Mouse (Mus musculus): ENCODE data around the gene Atp4a. TPM values are rescaled to one million over a fixed set of nuclear protein-coding genes. Genes with fewer than 3 reads are reported as not detected.

The Atp4a gene
- polyA plus RNA-seq, 1 experiment from 2014 or later, result 1.7 TPM

- no peak within 1 kb of the TSS for H3K4me3 ChIP-seq (ENCODE audit: low read depth, low read length)
- no peak within 1 kb of the TSS for H3K4me2 ChIP-seq (ENCODE audit: low read depth, low read length, severe bottlenecking)
- H3K27ac ChIP-seq (ENCODE audit: low read depth, low read length), result no peak within 1 kb of the TSS
- H3K27me3 ChIP-seq (ENCODE audit: control insufficient read depth, insufficient read depth, low read length), result no peaks in the 10 kb centered on the region
- WGBS, result 44% methylated on average over 5 of the region's 5 CpGs
- no peaks in the 10 kb centered on the region for H3K36me3 ChIP-seq (ENCODE audit: control insufficient read depth, insufficient read depth, low read length)
- ATAC-seq (replicated peaks; ENCODE audit: low FRiP score) (no peak), DNase-seq (ENCODE audit: low spot score) (no peak)
- no peak within 1 kb of the TSS for H3K9ac ChIP-seq (ENCODE audit: low read length)
- H3K4me1 ChIP-seq (replicated peaks; ENCODE audit: control insufficient read depth, insufficient read depth, low read length), result no peaks in the 10 kb centered on the region
- no peaks in the 10 kb centered on the region for H3K9me3 ChIP-seq (ENCODE audit: control insufficient read depth, low read length)
Measured at GRCm38 (mm10) chr7:30763456-30763855, 51.4 kb downstream of the Atp4a start, which contains the start of gene Dmkn. Gene Dmkn (plus strand): TSS chr7:30763756.

- 44% methylated on average over 11 of the region's 11 CpGs for WGBS
- Histone ChIP-seq H3K27me3 (ENCODE audit: control insufficient read depth, insufficient read depth, low read length) (no peaks in the 10 kb centered on the region), H3K4me1 (replicated peaks; ENCODE audit: control insufficient read depth, insufficient read depth, low read length) (no peaks in the 10 kb centered on the region), H3K4me3 (ENCODE audit: low read depth, low read length) (no peak overlapping the region), H3K36me3 (ENCODE audit: control insufficient read depth, insufficient read depth, low read length) (no peaks in the 10 kb centered on the region), H3K9ac (ENCODE audit: low read length) (no peak overlapping the region), H3K27ac (ENCODE audit: low read depth, low read length) (no peak overlapping the region), H3K9me3 (ENCODE audit: control insufficient read depth, low read length) (no peaks in the 10 kb centered on the region), H3K4me2 (ENCODE audit: low read depth, low read length, severe bottlenecking) (no peak overlapping the region)
- ATAC-seq (replicated peaks; ENCODE audit: low FRiP score) (no peak), DNase-seq (ENCODE audit: low spot score) (peak; percentile 58)
Measured at GRCm38 (mm10) chr7:30765173-30765572, 53.2 kb downstream of the Atp4a start.

- Histone ChIP-seq H3K36me3 (ENCODE audit: control insufficient read depth, insufficient read depth, low read length) (no peaks in the 10 kb centered on the region), H3K9me3 (ENCODE audit: control insufficient read depth, low read length) (no peaks in the 10 kb centered on the region), H3K4me1 (replicated peaks; ENCODE audit: control insufficient read depth, insufficient read depth, low read length) (no peaks in the 10 kb centered on the region), H3K4me3 (ENCODE audit: low read depth, low read length) (no peak overlapping the region), H3K27ac (ENCODE audit: low read depth, low read length) (no peak overlapping the region), H3K27me3 (ENCODE audit: control insufficient read depth, insufficient read depth, low read length) (no peaks in the 10 kb centered on the region), H3K9ac (ENCODE audit: low read length) (no peak overlapping the region), H3K4me2 (ENCODE audit: low read depth, low read length, severe bottlenecking) (no peak overlapping the region)
- 94% methylated on average over 4 of the region's 4 CpGs for WGBS
- no peak for ATAC-seq (replicated peaks; ENCODE audit: low FRiP score)
- no peak for DNase-seq (ENCODE audit: low spot score)
Measured at GRCm38 (mm10) chr7:30766408-30766807, 54.4 kb downstream of the Atp4a start.

GRCm38 (mm10) chr7:30769236-30769635 lies 57.2 kb downstream of the Atp4a start:
- no peaks in the 10 kb centered on the region for H3K27me3 ChIP-seq (ENCODE audit: control insufficient read depth, insufficient read depth, low read length)
- no peak overlapping the region for H3K27ac ChIP-seq (ENCODE audit: low read depth, low read length)
- H3K9ac ChIP-seq (ENCODE audit: low read length), result no peak overlapping the region
- no peak overlapping the region for H3K4me2 ChIP-seq (ENCODE audit: low read depth, low read length, severe bottlenecking)
- ATAC-seq (replicated peaks; ENCODE audit: low FRiP score) (no peak), DNase-seq (ENCODE audit: low spot score) (no peak)
- H3K9me3 ChIP-seq (ENCODE audit: control insufficient read depth, low read length), result peaks cover 2% of the 10 kb centered on the region; the same call in 1 of the 2 replicates
- H3K4me1 ChIP-seq (replicated peaks; ENCODE audit: control insufficient read depth, insufficient read depth, low read length), result no peaks in the 10 kb centered on the region
- H3K4me3 ChIP-seq (ENCODE audit: low read depth, low read length), result no peak overlapping the region
- 34% methylated on average over 9 of the region's 9 CpGs for WGBS
- no peaks in the 10 kb centered on the region for H3K36me3 ChIP-seq (ENCODE audit: control insufficient read depth, insufficient read depth, low read length)

Other genes with a start within 250 kb of the Atp4a start
- not detected in 2 replicates for gene Prodh2, start 218.6 kb upstream of the Atp4a start, polyA plus RNA-seq (2014; fragmentation: Nextera tagmentation; extraction: Ambion mirVana)
- 66.0 and 72.7 TPM in 2 replicates for gene Arhgap33, start 177.1 kb upstream of the Atp4a start, polyA plus RNA-seq (2014; fragmentation: Nextera tagmentation; extraction: Ambion mirVana)
- 5.5 and 7.4 TPM in 2 replicates for gene Hspb6, start 160.0 kb upstream of the Atp4a start, polyA plus RNA-seq (2014; fragmentation: Nextera tagmentation; extraction: Ambion mirVana)
- gene Proser3, start 159.9 kb upstream of the Atp4a start, polyA plus RNA-seq (2014; fragmentation: Nextera tagmentation; extraction: Ambion mirVana), result 20.0 and 23.6 TPM in 2 replicates
- gene Lin37, start 152.4 kb upstream of the Atp4a start, polyA plus RNA-seq (2014; fragmentation: Nextera tagmentation; extraction: Ambion mirVana), result 45.7 and 50.2 TPM in 2 replicates
- 89.2 and 97.5 TPM in 2 replicates for gene U2af1l4, start 148.9 kb upstream of the Atp4a start, polyA plus RNA-seq (2014; fragmentation: Nextera tagmentation; extraction: Ambion mirVana)
- 12.1 and 13.6 TPM in 2 replicates for gene Gm49396, start 148.9 kb upstream of the Atp4a start, polyA plus RNA-seq (2014; fragmentation: Nextera tagmentation; extraction: Ambion mirVana)
- gene Psenen, start 148.6 kb upstream of the Atp4a start, polyA plus RNA-seq (2014; fragmentation: Nextera tagmentation; extraction: Ambion mirVana), result 96.1 and 99.3 TPM in 2 replicates
- gene Igflr1, start 146.8 kb upstream of the Atp4a start, polyA plus RNA-seq (2014; fragmentation: Nextera tagmentation; extraction: Ambion mirVana), result 4.7 and 6.0 TPM in 2 replicates
- gene Kmt2b, start 123.5 kb upstream of the Atp4a start, polyA plus RNA-seq (2014; fragmentation: Nextera tagmentation; extraction: Ambion mirVana), result 14.3 TPM in 2 replicates
- 0.15 and 0.31 TPM in 2 replicates for gene Zbtb32, start 113.3 kb upstream of the Atp4a start, polyA plus RNA-seq (2014; fragmentation: Nextera tagmentation; extraction: Ambion mirVana)
- gene Upk1a, start 99.4 kb upstream of the Atp4a start, polyA plus RNA-seq (2014; fragmentation: Nextera tagmentation; extraction: Ambion mirVana), result 0.31 and 0.73 TPM in 2 replicates
- 700 and 735 TPM in 2 replicates for gene Cox6b1, start 86.1 kb upstream of the Atp4a start, polyA plus RNA-seq (2014; fragmentation: Nextera tagmentation; extraction: Ambion mirVana)
- gene Etv2, start 76.4 kb upstream of the Atp4a start, polyA plus RNA-seq (2014; fragmentation: Nextera tagmentation; extraction: Ambion mirVana), result not detected in 2 replicates
- gene Rbm42, start 61.9 kb upstream of the Atp4a start, polyA plus RNA-seq (2014; fragmentation: Nextera tagmentation; extraction: Ambion mirVana), result 131 and 138 TPM in 2 replicates
- gene Haus5, start 47.2 kb upstream of the Atp4a start, polyA plus RNA-seq (2014; fragmentation: Nextera tagmentation; extraction: Ambion mirVana), result 68.9 and 76.6 TPM in 2 replicates
- not detected in 2 replicates for gene Pmis2, start 40.6 kb upstream of the Atp4a start, polyA plus RNA-seq (2014; fragmentation: Nextera tagmentation; extraction: Ambion mirVana)
- gene 2200002J24Rik, start 13.3 kb upstream of the Atp4a start, polyA plus RNA-seq (2014; fragmentation: Nextera tagmentation; extraction: Ambion mirVana), result not detected in 2 replicates
- gene Tmem147, start 17.3 kb downstream of the Atp4a start, polyA plus RNA-seq (2014; fragmentation: Nextera tagmentation; extraction: Ambion mirVana), result 133 and 153 TPM in 2 replicates
- gene Gapdhs, start 31.5 kb downstream of the Atp4a start, polyA plus RNA-seq (2014; fragmentation: Nextera tagmentation; extraction: Ambion mirVana), result 0.33 and 1.5 TPM in 2 replicates
- 0.27 and 1.8 TPM in 2 replicates for gene Sbsn, start 39.3 kb downstream of the Atp4a start, polyA plus RNA-seq (2014; fragmentation: Nextera tagmentation; extraction: Ambion mirVana)
- gene Dmkn, start 51.5 kb downstream of the Atp4a start, polyA plus RNA-seq (2014; fragmentation: Nextera tagmentation; extraction: Ambion mirVana), result not detected in 2 replicates
- gene Krtdap, start 75.7 kb downstream of the Atp4a start, polyA plus RNA-seq (2014; fragmentation: Nextera tagmentation; extraction: Ambion mirVana), result not detected in 2 replicates
- gene Ffar2, start 111.6 kb downstream of the Atp4a start, polyA plus RNA-seq (2014; fragmentation: Nextera tagmentation; extraction: Ambion mirVana), result not detected in 2 replicates
- not detected in 2 replicates for gene Ffar3, start 144.0 kb downstream of the Atp4a start, polyA plus RNA-seq (2014; fragmentation: Nextera tagmentation; extraction: Ambion mirVana)
- not detected in 2 replicates for gene Ffar1, start 149.4 kb downstream of the Atp4a start, polyA plus RNA-seq (2014; fragmentation: Nextera tagmentation; extraction: Ambion mirVana)
- not detected in 2 replicates for gene Cd22, start 168.1 kb downstream of the Atp4a start, polyA plus RNA-seq (2014; fragmentation: Nextera tagmentation; extraction: Ambion mirVana)
- 0.11 and 0.20 TPM in 2 replicates for gene Mag, start 202.7 kb downstream of the Atp4a start, polyA plus RNA-seq (2014; fragmentation: Nextera tagmentation; extraction: Ambion mirVana)
- gene Hamp2, start 212.5 kb downstream of the Atp4a start, polyA plus RNA-seq (2014; fragmentation: Nextera tagmentation; extraction: Ambion mirVana), result not detected in 2 replicates
- gene Hamp, start 231.8 kb downstream of the Atp4a start, polyA plus RNA-seq (2014; fragmentation: Nextera tagmentation; extraction: Ambion mirVana), result not detected in 2 replicates
- 28.4 and 29.3 TPM in 2 replicates for gene Usf2, start 244.6 kb downstream of the Atp4a start, polyA plus RNA-seq (2014; fragmentation: Nextera tagmentation; extraction: Ambion mirVana)